Mouse (Mus musculus) urinary bladder, postnatal 4 days (tissue): ENCODE results near the gene Mctp1.

ENCODE experiments used
- DNase-seq, 2 experiments: peaks; one replicate each; pipeline ENCODE4 v3.0.0; 2021 to 2022; ENCODE audit warnings: low spot score in 2 of 2

Gene Mctp1

DNA sequence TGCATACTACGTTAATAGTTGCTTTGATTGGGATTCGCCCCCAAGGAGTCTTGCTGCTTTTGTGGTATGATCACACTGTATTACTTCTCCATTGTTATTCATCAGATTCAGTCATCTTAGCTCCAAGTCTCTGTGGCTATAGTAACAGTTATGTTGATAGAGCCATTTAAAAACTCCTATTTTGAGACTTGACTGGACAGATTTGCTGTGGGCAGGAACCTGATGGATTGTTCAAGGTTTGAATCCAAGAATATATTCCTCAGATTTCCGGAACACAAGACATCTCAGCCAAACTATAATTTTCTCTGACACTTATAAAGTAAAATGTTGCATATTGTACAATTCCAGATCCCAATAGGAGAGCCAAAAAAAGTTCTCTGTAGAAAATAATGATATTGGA, 443.4 kb downstream of the Mctp1 start:
- no peak for DNase-seq

DNA sequence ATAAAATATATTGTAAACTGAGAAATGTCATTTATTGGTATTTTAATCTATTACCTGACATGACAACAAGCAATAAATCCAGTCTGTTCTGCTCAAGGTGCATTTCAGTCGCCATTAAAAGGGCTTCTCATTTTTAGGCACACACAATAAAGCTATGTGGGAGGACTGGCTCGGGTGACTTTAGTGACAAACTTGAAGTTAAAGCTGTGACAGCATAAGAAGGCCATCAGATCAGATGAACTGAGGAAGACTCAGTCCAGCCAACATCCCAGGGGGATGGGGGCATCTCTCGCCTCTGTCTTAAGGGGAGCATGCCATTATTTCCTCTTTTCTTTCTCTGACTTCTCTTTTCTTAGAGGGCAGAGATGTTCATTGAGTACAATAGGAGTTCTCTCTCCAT, 453.7 kb downstream of the Mctp1 start:
- no peak for DNase-seq

DNA sequence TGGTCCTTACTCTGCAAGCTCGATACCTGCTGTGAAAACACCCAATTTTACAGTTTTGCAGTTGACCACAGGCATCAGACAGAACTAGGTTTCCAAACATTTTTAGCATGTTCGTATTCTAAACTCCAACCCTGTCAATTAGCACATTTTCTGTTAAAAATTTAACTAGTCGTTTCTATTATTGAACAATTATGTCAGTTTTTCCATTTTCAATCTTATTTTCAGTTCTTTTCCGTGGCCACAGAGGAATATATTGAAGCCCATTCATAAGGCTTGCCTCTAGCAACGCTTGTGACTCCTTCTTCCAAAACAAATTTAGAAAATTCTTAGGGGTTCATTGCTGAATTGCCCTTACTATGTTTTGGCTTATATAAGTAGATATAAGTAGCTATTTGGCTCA, 456.4 kb downstream of the Mctp1 start:
- no peak for DNase-seq

DNA sequence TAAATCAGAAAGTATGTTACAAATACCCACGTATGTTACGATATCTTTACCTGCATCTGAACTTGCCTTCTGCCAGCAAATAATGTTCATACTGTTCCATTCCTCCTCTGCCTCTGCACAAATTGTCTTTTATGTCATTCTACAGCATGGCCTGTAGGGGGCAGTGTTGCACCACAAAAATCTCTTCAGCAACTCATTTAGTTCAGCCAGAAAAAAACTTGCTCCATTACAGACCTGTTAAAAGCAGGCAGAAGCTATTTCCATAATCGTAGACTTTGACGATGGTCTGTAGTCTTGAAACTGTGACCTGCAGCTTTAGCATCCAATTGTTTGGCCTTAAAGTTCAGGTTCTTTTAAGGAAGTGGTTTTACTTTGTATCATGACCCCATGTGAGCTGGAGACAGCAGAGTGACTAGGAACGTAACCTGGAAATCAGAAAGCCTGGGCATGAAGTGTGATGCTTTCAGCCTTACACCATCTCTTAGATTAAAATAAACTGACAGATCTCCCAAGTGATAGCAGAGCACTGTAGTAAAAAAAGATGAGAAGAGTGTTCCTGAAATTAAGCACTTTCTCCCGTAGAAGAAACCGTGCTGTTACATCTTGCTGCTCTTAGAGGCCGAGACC, 460.4 kb downstream of the Mctp1 start:
- DNase-seq: peak; percentile 20 to 59

DNA sequence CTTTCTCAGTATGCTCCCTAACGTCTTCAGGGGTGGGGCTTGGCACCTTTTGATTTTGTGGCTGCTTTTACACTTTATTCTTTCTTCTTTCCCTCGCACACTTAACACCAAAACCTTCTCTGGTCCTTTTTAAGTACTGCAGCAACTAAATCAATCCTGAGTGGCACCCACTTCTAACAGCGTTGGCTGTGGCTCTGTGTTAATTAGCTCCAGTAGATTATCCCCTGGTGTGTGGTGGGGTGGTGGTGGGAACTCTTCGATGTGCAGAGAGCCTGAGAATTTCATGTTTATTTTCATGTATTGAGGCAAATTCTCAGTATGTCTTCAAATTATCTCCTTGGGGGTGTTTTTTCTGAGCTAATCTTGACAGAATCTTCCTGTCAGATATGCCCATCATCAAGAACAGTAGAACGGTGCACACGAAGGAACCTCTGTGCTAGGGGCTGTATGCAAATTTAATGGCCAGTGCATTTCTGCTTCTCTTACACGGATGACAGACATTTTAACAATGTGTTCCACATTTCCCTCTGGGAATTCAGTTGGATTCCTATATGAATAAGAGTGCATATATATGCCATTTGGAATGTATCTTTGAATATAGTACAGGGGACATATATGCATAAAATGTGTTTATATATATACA, 466.2 kb downstream of the Mctp1 start:
- DNase-seq: no peak

DNA sequence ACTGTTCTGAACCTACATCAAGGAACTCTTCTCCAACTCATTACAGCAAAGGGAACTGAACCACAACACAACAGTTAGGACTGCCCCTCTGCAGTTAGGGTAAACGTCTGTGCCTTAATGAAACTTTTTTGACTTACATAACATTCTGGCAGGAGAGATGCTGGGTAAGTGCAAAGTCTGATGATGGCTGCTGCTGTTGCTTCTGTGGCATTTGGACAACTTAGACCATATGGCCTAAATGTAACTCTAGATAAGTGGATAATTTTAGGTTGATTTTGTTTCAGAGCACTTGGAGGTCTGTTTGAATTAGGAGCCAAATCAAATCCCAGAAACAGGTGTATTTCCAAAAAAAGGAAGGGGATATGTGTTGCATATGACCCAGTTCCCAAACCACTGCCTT, 470.0 kb downstream of the Mctp1 start:
- no peak for DNase-seq

DNA sequence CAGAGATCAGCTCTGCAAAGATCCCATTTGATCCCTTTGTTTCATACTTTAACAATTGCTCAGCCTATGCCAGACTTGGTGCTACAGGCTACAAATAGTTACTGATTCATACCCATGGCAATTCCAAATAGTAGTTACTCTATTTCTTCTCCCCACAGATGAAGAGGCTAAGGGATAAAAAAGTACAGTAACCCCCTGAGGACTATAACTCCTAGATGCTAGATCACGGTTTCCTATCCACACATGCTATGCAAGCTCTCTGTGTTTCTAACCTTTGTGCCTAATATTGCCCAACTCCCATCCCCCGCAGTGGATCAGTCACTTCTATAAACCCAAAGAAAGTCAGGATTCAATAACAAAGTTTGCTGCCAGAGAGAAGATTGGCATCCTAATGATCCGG, 470.7 kb downstream of the Mctp1 start:
- no peak for DNase-seq

DNA sequence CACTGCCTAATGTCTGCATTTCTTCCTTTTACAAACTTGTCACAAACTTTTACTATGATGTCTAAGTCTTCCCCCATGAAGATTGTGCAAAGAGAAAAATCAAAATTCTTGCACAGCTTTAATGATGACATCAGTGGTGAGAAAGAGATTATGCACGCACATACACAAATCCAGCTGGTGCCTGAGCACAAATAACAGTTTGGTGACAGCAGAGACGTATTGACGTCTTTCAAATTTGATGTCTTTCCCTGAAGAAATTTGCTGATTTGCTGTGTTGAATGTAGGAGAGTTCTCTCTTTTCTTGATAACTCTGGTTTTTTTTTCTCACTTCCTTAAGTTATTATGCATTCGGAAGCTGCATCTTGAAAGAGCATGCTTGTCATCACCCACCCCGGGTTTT, 472.7 kb downstream of the Mctp1 start:
- DNase-seq: no peak

DNA sequence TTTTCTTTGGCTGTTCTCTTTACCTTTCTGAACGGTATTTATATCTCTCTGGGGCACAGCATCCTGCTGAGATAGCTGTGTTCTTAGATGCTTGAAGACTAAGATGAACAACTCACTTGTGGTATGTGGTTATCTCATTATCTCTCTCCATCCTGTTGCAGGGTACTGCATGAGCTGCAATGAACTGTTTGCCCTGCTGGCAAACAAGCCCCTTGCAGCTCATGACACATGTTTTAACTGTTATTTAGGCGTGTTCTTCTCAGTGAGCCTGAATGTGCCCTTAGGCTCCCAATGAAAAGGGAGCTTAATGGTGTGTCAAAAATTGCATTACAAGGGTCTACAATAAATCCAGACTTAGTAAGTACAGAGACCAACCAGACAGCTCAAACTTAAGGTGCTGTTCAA, 473.7 kb downstream of the Mctp1 start:
- no peak for DNase-seq

DNA sequence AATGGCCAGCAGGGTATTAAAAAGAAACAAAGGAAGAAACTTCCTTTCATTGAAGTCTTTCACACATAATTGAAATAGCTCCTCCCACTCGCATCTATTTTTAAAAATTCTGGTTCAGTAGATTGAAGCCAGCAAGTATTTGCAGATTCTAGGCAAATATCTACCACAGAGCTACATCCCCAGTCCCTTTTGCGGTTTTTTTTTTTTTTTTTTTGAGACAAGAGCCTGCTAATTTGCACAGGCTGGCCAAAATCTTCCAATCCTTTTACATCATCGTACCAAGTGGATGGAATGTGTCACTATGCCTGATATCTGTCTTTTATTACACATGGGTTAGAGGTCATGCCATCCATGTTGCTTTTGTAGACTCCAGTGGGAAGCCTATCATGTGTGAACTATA, 486.0 kb downstream of the Mctp1 start:
- DNase-seq: no peak

DNA sequence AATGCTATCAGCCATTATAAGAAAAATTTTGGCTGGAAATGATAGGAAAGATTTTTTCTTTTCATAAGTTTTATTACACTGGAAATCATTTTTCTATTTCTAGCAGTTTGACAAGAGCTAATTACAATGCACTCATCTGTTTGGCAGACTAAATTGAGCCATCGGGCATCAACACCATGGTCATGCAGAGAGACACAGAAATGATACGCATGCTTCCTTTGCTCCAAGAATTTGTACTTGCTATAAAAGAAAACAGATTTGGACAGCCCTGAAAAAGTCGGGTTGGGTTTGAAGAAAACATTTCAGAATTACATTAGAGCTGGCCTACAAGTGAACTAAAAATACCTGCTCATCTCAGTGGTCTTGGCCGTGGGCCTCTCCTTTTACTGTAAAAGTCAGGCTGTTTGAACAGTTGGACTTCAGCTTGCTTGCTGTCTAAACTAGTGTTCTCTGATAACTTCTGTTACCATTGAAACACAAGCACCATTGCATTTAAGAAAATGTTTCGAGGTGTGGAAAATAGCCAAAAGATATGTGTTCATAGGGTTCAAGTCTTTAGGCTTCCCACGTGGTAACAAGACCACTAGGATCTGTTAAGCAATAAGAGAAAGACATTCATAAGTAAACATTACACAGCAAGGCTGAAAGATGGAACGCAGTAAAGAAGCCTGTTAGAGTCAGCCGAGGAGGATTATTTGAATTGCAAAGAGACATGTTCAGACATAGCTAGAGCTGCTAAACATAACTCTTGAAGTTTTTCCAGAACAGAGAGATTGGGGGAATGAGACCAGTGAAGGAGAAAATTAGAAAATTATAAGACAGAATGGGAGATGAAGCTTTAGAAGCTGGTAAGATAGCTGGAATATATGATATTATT, 493.8 kb downstream of the Mctp1 start:
- DNase-seq: no peak

DNA sequence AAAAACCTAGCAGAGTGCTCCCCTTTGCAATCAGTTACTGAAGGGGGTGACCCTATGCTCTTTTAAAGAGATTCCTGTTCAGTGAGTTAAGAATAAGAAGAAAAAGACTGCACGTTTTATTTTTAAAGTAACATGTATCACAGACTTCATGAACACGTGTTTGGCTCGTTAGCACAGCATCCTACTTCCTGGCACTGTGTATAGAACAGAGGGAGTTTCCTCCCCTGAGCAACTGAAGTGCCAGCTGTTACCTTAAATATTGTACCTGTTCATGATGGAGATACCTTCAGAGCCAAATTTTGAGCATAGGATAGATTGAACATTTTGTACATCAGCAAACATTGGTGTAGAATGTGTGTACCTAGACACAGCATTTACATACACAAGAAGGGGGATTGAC, 494.7 kb downstream of the Mctp1 start:
- DNase-seq: no peak

DNA sequence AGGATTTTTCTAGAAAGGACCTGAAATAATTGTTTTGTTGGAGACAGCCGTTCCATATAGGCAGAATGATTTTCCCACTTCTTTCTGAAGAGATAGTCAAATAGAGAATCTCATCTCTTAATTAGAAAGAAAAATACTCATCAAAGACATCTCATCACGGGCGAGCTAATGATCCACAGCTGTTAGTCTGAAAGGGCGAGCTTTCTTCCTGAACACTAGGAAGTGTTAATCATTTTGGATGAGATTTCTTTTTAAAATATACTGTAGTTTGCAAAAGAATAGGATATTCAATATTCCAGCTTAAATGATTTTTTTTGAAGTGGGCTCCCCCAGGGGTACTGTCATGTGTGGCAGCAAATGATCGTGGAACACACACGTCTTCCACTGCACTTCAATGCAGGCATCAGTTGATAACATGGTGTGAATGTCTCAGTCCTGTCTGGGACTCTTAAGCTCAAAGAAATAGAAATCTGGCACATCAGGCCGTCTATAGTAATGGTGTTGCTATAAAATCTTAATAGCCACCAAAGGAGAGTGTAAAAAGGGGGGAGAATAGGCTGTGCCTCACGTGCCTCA, 500.3 kb downstream of the Mctp1 start:
- no peak for DNase-seq

DNA sequence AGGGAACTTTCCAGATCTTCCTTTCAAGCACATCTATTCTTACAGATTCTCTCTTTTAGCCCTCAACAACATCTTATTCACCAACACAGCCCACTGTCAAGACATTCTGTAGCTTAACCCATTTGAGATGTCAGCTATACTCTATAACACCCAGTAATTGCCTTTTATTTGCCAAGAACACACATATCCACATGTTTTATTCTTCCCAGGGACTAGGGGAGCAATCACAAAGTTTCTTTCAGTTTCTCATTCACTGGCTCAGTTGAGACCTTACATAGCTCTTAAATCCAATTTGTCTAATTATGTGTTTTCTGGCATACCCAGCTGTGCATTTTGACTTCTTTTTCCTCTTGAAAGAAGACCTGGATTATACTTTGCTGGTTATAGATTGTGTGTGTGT, 508.7 kb downstream of the Mctp1 start:
- no peak for DNase-seq

DNA sequence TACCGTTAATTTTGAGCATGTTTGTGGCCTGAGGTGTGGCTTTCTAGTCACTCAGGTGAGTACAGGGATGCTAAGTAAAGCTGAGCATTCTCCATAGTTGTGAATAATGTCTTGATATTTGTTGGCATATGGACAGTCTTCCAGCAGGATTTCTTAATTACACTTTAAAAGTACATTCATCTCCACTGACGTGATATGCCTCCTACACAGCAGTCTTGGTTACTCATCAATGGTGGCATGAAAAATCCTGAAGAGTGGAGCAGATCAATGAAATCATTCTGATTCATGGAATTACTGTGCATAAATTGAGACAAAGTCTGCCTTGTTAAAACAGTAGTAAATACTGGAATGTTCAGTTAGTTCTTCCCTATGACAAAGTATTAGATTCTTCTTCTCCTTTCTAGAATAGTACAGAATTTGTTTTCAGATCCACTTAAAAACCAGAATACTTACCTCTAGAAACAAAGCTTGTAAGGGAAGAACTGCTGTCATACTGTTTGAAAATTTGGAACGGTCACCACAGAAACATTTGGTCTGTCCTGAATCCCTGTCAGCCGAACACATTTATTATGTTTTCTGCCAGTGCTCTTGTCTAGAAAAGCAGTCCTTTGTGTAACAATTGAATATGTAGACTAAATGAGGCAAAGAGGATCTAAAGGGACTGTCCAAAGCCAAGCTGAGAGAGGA, 511.6 kb downstream of the Mctp1 start:
- DNase-seq: no peak

DNA sequence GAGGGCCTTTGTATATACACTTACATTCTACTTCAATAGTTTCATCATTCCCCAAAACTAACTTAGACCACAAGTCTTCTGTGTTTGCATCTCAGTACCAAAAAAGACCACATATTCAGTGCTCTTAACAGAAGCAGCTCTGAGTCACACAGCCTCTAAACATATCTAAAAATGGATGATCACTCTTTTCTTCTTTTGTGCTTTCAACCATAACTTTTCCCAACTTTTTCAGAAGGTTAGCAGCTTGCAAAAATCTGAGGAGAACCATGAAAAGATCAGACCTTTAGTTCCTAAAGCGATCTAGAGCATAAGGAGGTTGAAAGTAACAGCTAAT, 512.1 kb downstream of the Mctp1 start:
- no peak for DNase-seq

DNA sequence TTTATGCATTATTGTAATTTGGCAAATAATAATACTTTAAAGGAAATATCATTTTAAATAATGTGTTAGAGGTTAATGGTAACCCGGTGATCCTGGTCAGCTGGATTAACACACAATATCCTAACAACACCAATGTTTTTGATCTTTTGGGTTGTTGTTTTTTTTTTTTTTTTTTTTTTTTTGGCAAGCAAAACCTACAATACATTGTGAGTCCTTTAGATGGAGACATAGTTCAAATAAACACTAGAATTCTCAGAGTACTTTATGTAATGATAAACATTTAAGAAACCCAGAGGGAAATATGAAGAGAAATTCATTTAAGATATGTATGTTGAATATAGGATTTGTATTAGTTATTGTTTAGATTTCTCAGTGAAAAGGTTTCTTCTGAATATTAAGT, 534.0 kb downstream of the Mctp1 start:
- no peak for DNase-seq

DNA sequence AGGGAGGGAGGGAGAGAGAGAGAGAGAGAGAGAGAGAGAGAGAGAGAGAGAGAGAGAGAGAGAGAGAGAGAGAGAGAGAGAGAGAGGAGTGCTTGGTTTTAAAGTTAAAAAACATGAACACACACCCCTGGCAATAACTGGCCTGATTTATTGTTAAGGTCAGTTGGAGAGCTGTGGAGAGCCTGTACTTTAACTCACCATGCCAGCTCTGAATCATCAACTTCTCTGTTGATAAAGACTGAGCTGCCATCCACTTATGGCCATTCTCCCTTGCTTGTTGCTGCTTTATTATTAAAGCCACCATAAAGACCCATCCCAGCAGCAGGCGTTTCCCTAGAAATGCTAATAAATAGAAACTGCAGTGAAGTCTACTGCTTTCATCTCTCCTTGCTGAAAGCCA, 542.5 kb downstream of the Mctp1 start:
- DNase-seq: no peak

DNA sequence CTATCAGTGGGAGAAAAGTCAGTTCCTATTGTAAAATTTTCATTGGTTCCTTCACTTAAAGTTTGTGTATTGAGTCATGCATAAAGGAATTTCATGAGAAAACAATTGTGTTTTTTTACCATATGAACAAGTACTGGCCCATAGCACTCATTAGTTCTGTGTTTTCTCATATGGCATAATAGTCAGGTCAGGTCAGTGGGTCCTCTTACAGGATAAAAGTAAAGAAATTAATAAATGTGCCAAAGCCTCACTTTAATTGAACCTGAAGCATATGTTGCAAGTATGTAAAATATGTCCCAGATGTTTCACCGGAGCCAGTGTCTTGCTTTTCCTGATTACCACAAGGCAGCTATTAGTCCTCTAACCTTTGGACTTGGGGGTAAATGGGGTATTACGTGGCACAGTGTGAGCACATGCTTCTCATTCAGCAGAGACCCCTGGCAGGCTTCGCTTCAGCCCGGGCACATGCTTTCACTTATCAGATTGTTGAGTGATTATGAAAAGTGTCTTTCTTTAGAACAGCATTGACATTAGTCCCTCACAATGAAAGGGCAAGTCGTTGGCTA, 543.6 kb downstream of the Mctp1 start:
- no peak for DNase-seq

DNA sequence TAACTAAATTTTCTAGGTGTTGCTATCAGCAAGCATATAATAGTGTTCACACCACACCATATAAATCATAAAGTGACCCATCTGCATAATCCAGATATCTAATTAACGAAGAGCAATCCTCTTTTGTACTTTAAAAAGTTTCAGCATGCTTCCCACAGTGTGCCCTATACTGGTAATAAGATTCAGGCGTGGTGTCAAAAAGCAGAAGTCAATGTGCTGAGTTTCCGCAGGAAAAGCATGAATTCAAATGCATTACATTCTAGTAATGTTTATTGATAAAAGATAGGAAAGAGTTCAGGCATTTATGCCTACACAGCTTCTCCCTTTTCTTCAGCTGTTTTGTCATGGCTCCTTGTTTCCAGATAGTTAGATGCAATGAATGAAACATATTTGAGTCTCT, 544.8 kb downstream of the Mctp1 start:
- no peak for DNase-seq

DNA sequence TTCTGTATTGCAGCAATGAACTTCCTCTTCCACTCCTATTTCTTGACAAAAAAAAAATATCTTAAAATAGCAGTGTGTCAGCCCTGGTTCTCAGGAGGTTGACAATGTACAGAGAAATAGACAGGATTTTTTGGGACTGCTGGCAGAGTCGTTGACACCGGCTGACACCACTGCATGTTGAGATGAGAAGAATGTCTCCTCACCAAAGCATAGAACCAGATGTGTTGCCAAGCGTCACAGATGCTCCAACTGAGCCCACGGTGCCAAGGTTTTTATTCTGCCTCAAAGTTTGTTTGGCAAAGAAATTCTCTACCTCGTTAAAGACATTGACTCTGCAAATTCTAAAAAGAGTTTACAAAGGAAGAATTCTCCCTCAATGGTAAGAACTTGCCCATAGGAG, 548.6 kb downstream of the Mctp1 start:
- no peak for DNase-seq

DNA sequence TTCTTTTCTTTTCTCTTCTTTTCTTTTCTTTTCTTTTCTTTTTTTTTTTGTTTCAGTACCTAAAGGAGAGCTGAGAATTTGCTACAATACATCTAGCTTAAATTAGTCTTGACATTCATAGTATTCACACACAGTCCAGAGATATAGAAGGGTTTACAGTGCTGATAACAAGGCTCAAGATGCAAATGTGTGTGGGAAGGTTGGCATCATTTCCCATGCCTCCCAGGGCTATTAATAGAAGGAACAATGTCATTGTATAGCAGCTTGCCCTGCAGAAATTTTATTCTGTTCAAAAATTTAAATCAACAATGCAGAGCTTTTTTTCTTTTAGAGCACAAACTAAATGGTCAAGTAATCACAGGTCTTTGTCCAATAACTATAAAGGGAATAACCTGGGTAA, 564.9 kb downstream of the Mctp1 start:
- DNase-seq: no peak
